Mouse (Mus musculus): ENCODE measurements at regions not wholly inside any gene's neighbourhood (a gene's known extent, or its start where the extent isn't known, plus 50 kb on each side); places are given as distances from the start of the nearest gene placed in this dataset.

DNA sequence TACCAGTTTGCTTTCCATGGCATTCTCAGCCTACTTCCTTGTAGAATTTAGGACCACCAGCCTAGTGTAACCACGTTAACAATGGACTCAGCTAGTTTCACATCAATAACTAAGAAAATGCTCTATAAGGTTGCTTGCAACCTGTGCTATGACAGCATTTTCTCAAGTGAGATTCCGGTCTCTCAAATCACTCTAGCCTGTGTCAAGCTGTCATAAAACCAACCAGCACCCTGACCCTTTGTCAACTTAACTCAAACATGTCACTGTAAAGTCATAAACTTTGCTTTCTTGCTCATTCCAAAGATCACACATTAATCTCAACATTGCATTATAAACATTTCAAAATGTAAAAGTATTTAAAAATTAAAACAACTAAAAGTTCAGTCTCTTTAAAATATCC, 337.8 kb downstream of the Plod2 start:
- no peak overlapping the region for H3K4me2 ChIP-seq (replicated peaks; ENCODE audit: low read depth)
- H3K9ac ChIP-seq (ENCODE audit: low read depth, low read length): no peak overlapping the region
- no peak overlapping the region for H3K4me3 ChIP-seq (ENCODE audit: low read depth, low read length)
- WGBS: 40% methylated on average over 2 of the region's 2 CpGs
- no peak for ATAC-seq
- H3K36me3 ChIP-seq (ENCODE audit: control insufficient read depth, insufficient read depth): no peaks in the 10 kb centered on the region
- H3K27me3 ChIP-seq (replicated peaks; ENCODE audit: control insufficient read depth, insufficient read depth, low read length): no peaks in the 10 kb centered on the region
- 0 out of 2 replicates have a peak, but pooled peaks cover 2% of the 10 kb centered on the region for H3K4me1 ChIP-seq (replicated peaks; ENCODE audit: control insufficient read depth, insufficient read depth, low read length)
- TF ChIP-seq CTCF (IDR thresholded peaks at IDR 0.05; ENCODE audit: low read depth): no peak
- no peaks in the 10 kb centered on the region for H3K9me3 ChIP-seq (ENCODE audit: control insufficient read depth)
- H3K27ac ChIP-seq (ENCODE audit: low read depth, low read length): no peak overlapping the region

DNA sequence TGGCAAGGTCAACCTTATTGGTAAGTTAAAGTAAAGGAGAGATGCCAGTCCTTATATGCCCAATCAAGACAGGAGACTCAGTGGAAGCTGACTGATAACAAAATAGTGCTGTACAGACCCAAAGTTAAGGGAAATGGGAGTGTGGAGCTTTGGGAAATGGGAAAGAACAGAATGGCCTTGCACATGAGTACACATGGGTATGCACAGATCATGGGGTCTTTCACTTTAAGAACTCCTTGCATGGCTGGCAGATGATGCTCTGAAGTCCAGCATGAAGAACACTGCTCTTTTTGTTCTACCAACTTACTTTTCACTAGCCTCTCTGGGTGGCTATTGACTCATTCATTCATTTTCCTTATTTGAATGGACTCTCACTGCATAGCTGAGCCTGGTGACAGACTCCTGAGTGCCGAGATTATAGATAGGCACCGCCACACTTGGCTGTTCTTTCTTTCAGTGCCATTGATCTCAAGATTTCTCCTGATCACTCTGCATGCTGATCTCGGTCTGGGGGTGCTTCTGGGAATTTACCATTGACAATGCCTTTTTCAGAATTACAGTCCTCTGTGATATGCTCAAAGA, 340.3 kb downstream of the Plod2 start:
- no peak overlapping the region for H3K4me2 ChIP-seq (replicated peaks; ENCODE audit: low read depth)
- H3K27ac ChIP-seq (ENCODE audit: low read depth, low read length): no peak overlapping the region
- TF ChIP-seq CTCF (IDR thresholded peaks at IDR 0.05; ENCODE audit: low read depth): no peak
- H3K4me3 ChIP-seq (ENCODE audit: low read depth, low read length): no peak overlapping the region
- H3K27me3 ChIP-seq (replicated peaks; ENCODE audit: control insufficient read depth, insufficient read depth, low read length): no peaks in the 10 kb centered on the region
- H3K9me3 ChIP-seq (ENCODE audit: control insufficient read depth): no peaks in the 10 kb centered on the region
- WGBS: 76% methylated on average over 3 of the region's 3 CpGs
- no peak overlapping the region for H3K9ac ChIP-seq (ENCODE audit: low read depth, low read length)
- ATAC-seq: no peak
- H3K4me1 ChIP-seq (replicated peaks; ENCODE audit: control insufficient read depth, insufficient read depth, low read length): 0 out of 2 replicates have a peak, but pooled peaks cover 2% of the 10 kb centered on the region
- no peaks in the 10 kb centered on the region for H3K36me3 ChIP-seq (ENCODE audit: control insufficient read depth, insufficient read depth)

DNA sequence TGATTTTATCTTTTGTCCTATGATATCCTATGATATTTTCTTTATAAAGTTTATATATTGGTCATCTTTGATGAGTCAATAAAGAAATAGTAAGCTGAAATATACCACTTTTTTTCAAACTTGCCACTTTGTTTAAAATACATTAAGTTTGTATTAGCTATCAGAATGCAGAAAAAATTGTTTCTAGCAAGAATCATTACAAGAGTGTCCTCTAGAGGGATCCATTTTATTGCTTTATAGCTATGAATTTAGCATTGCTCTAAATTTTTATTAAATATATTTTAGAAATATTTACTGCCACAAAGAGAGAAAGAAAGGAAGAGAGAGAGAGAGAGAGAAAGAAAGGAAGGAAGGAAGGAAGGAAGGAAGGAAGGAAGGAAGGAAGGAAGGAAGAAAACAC, 348.0 kb downstream of the Plod2 start:
- ATAC-seq: no peak
- Histone ChIP-seq H3K4me1 (replicated peaks; ENCODE audit: control insufficient read depth, insufficient read depth, low read length) (no peaks in the 10 kb centered on the region), H3K4me2 (replicated peaks; ENCODE audit: low read depth) (no peak overlapping the region), H3K9ac (ENCODE audit: low read depth, low read length) (no peak overlapping the region), H3K27ac (ENCODE audit: low read depth, low read length) (no peak overlapping the region), H3K9me3 (ENCODE audit: control insufficient read depth) (no peaks in the 10 kb centered on the region), H3K36me3 (ENCODE audit: control insufficient read depth, insufficient read depth) (no peaks in the 10 kb centered on the region), H3K4me3 (ENCODE audit: low read depth, low read length) (no peak overlapping the region), H3K27me3 (replicated peaks; ENCODE audit: control insufficient read depth, insufficient read depth, low read length) (no peaks in the 10 kb centered on the region)
- TF ChIP-seq CTCF (IDR thresholded peaks at IDR 0.05; ENCODE audit: low read depth): 0 out of 2 replicates have a peak, but pooled peaks have one; percentile 4

DNA sequence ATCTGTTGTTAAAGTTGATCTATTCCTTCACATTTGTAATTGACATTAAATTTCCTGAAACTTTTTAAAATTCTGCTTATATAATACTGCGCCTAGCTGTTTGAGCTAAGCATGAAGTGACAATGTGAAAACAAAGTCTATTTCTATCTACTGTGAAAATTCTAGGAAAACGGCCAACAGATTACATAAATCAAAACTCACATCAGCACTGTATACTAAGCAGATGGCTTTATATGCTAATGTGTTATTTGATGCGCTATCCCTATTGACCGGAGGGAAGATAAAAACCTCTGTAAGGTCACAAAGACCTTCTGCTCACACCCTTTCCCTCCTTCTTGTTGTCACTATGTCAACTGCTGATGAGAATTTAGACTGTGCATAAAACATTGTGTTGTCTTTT, 357.7 kb downstream of the Plod2 start:
- no peak overlapping the region for H3K4me2 ChIP-seq (replicated peaks; ENCODE audit: low read depth)
- no peaks in the 10 kb centered on the region for H3K36me3 ChIP-seq (ENCODE audit: control insufficient read depth, insufficient read depth)
- TF ChIP-seq CTCF (IDR thresholded peaks at IDR 0.05; ENCODE audit: low read depth): no peak
- ATAC-seq: no peak
- WGBS: 81% methylated on average over 4 of the region's 4 CpGs
- H3K9ac ChIP-seq (ENCODE audit: low read depth, low read length): no peak overlapping the region
- H3K27ac ChIP-seq (ENCODE audit: low read depth, low read length): no peak overlapping the region
- no peaks in the 10 kb centered on the region for H3K4me1 ChIP-seq (replicated peaks; ENCODE audit: control insufficient read depth, insufficient read depth, low read length)
- H3K27me3 ChIP-seq (replicated peaks; ENCODE audit: control insufficient read depth, insufficient read depth, low read length): no peaks in the 10 kb centered on the region
- H3K9me3 ChIP-seq (ENCODE audit: control insufficient read depth): no peaks in the 10 kb centered on the region
- H3K4me3 ChIP-seq (ENCODE audit: low read depth, low read length): no peak overlapping the region

DNA sequence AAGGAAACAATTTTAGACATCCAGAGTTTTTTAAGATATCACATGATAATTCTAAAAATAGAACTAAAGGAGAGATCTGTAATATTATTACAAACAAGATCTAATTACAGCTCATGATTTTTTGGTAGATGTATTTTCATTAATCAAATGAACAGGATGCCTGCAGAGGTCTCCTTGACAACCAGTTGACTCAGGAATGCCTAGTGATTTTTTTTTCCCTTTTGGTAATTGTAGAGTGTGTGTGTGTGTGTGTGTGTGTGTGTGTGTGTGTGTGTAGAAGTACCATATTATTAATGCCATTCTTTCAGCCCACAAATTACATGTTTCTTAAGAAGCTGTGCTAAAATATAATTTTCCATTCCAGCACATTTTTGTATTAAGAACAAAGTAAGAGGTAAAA, 365.1 kb downstream of the Plod2 start:
- Histone ChIP-seq H3K36me3 (ENCODE audit: control insufficient read depth, insufficient read depth) (no peaks in the 10 kb centered on the region), H3K9me3 (ENCODE audit: control insufficient read depth) (no peaks in the 10 kb centered on the region), H3K27me3 (replicated peaks; ENCODE audit: control insufficient read depth, insufficient read depth, low read length) (no peaks in the 10 kb centered on the region), H3K4me2 (replicated peaks; ENCODE audit: low read depth) (no peak overlapping the region), H3K9ac (ENCODE audit: low read depth, low read length) (no peak overlapping the region), H3K4me1 (replicated peaks; ENCODE audit: control insufficient read depth, insufficient read depth, low read length) (no peaks in the 10 kb centered on the region), H3K4me3 (ENCODE audit: low read depth, low read length) (no peak overlapping the region), H3K27ac (ENCODE audit: low read depth, low read length) (no peak overlapping the region)
- ATAC-seq: no peak
- no peak for TF ChIP-seq CTCF (IDR thresholded peaks at IDR 0.05; ENCODE audit: low read depth)

DNA sequence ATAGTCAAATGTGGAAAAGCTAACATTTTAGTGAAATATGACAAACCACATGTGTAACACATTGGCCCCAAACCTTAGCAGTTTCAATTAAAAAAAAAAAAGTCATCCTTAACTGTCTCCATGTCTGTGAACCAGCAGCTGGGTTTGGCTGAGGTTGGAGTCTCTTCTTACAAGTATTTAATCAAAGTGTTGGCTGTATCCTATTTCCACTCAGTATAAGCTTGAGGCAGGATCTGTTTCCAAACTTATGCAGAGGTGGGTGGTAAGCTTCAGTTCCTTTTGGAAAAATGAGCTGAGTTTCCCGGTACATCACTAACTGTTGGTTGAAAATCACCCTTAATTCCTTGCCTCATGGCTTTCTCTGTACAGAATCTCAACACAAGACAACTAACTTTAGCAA, 377.4 kb downstream of the Plod2 start:
- WGBS: 77% methylated on average over 1 of the region's 1 CpGs
- no peak for ATAC-seq
- Histone ChIP-seq H3K27me3 (replicated peaks; ENCODE audit: control insufficient read depth, insufficient read depth, low read length) (no peaks in the 10 kb centered on the region), H3K36me3 (ENCODE audit: control insufficient read depth, insufficient read depth) (no peaks in the 10 kb centered on the region), H3K9me3 (ENCODE audit: control insufficient read depth) (no peaks in the 10 kb centered on the region), H3K4me1 (replicated peaks; ENCODE audit: control insufficient read depth, insufficient read depth, low read length) (no peaks in the 10 kb centered on the region), H3K27ac (ENCODE audit: low read depth, low read length) (no peak overlapping the region), H3K4me3 (ENCODE audit: low read depth, low read length) (no peak overlapping the region), H3K9ac (ENCODE audit: low read depth, low read length) (no peak overlapping the region), H3K4me2 (replicated peaks; ENCODE audit: low read depth) (no peak overlapping the region)
- TF ChIP-seq CTCF (IDR thresholded peaks at IDR 0.05; ENCODE audit: low read depth): no peak

All from intestine, postnatal 0 days (tissue).